Mouse (Mus musculus): ENCODE results near the gene Vmn2r16.

The Vmn2r16 gene

GRCm38 (mm10) chr5:109329862-109330261 lies at the start of gene Vmn2r16:
Gene Vmn2r16, plus strand, starts transcription at chr5:109330162.
- DNase-seq (ENCODE audit: low spot score in 2 of 2) = no peak

GRCm38 (mm10) chr5:109294655-109295054 lies 35.3 kb upstream of the Vmn2r16 start:
- DNase-seq (ENCODE audit: low spot score in 2 of 2) = no peak

GRCm38 (mm10) chr5:109297544-109297943 lies 32.4 kb upstream of the Vmn2r16 start, which contains the start of gene Vmn2r15:
Gene Vmn2r15, minus strand, starts transcription at chr5:109297644.
- DNase-seq (ENCODE audit: low spot score in 2 of 2) = no peak

GRCm38 (mm10) chr5:109419388-109419787 lies 89.4 kb downstream of the Vmn2r16 start, which contains the start of gene Vmn2r17:
Gene Vmn2r17, plus strand, starts transcription at chr5:109419688.
- DNase-seq (ENCODE audit: low spot score in 2 of 2) = no peak

Measured in right cerebral cortex, postnatal 36 days (tissue).